ENCODE assay signal across 9 mouse cellular contexts in the genomic region with DNA sequence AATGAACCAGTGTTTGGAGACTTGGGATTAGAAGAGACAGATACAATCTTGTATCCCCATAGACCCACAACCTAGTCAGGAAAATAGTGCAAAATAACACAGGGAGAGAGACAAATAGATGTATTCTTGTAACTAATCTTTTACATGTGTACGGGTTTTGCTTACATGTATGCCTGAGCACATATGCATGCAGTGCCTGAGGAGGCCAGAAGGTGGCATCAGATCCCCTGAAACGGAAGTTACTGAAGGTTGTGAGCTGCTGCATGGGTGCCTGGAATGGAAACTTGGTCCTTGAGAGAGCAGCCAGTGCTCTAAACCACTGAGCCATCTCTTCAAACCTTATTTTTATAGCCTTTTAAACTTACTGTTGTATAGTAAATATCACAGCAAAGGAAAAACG. TPM values are rescaled to one million over a fixed set of nuclear protein-coding genes. Genes with fewer than 3 reads are reported as not detected.
DNase-seq lines count a peak whose midpoint lies in the region; ATAC-seq and TF ChIP-seq lines count a peak whose summit lies in the region.
"Had no signal": no experiment of that assay in that cellular context is flagged by ENCODE, and none has a peak within 500 bp of the region (broad histone marks: within the 10 kb centered on the region; RNA-seq: fewer than 3 reads in every experiment).

No protein-coding gene starts in this region.

- no peak for DNase-seq in heart, postnatal 0 days (ENCODE audit: low spot score)
- DNase-seq in heart, adult 8-10 months (ENCODE audit: low spot score), result no peak
- peak; percentile 27 for DNase-seq in right cerebral cortex, postnatal 4 days
- no peak for DNase-seq in right cerebral cortex, adult 18-20 months
- peak; percentile 52 for DNase-seq in thymus, postnatal 25 days
- DNase-seq in layer of hippocampus, adult 18-20 months (ENCODE audit: low spot score in 2 of 2), result no peak
- DNase-seq in right cerebral cortex, postnatal 14 days, result no peak

- H3K9me3 ChIP-seq in heart, postnatal 0 days (replicated peaks; ENCODE audit: control insufficient read depth, low read length), result no peaks in the 10 kb centered on the region
- H3K9me3 ChIP-seq: neural tube, embryonic 13.5 days had no signal

- H3K4me1 ChIP-seq in heart, postnatal 0 days (ENCODE audit: control insufficient read depth, insufficient read depth), result no peaks in the 10 kb centered on the region
- H3K4me1 ChIP-seq: neural tube, embryonic 13.5 days had no signal

- H3K36me3 ChIP-seq in heart, postnatal 0 days (replicated peaks; ENCODE audit: control insufficient read depth, insufficient read depth, low read length), result peaks cover 31% of the 10 kb centered on the region

- no peak overlapping the region for H3K27ac ChIP-seq in heart, postnatal 0 days (ENCODE audit: low read depth)
- H3K27ac ChIP-seq: neural tube, embryonic 13.5 days had no signal

- no peak for TF ChIP-seq EP300 in heart, postnatal 0 days (IDR thresholded peaks at IDR 0.05; ENCODE audit: low read depth)

- no peak overlapping the region for H3K4me3 ChIP-seq in heart, postnatal 0 days (ENCODE audit: low read depth, low read length)
- H3K4me3 ChIP-seq: neural tube, embryonic 13.5 days had no signal

- H3K27me3 ChIP-seq in heart, postnatal 0 days (ENCODE audit: control insufficient read depth, insufficient read depth, low read length), result no peaks in the 10 kb centered on the region
- H3K27me3 ChIP-seq: neural tube, embryonic 13.5 days had no signal

- peak; percentile 21 for TF ChIP-seq CTCF in heart, postnatal 0 days (IDR thresholded peaks at IDR 0.05; ENCODE audit: low read depth)

- H3K9ac ChIP-seq in heart, postnatal 0 days (replicated peaks; ENCODE audit: low read depth, low read length), result no peak overlapping the region
- H3K9ac ChIP-seq: neural tube, embryonic 13.5 days had no signal

- 82% methylated on average over 3 of the region's 3 CpGs for WGBS in heart, postnatal 0 days

- H3K4me2 ChIP-seq in heart, postnatal 0 days (ENCODE audit: low read depth, low read length), result no peak overlapping the region
- H3K4me2 ChIP-seq: neural tube, embryonic 13.5 days had no signal

- no peak for ATAC-seq in heart, postnatal 0 days (ENCODE audit: insufficient read depth, low read depth)
- ATAC-seq in erythroid progenitor cell, adult 5-6 weeks (replicated peaks; ENCODE audit: low FRiP score, poor library complexity, severe bottlenecking), result 0 out of 2 replicates have a peak, but pooled peaks have one; percentile 48

RNA-seq across cellular contexts. Expression of gene Ttl, which starts 12.6 kb away (rescaled TPM):
- 7.1 and 9.4 TPM in 2 replicates for total RNA-seq in heart, postnatal 0 days (2014; rRNA removed; ENCODE audit: low replicate concordance)
- 5.6 and 6.4 TPM in 2 replicates for polyA plus RNA-seq in heart, postnatal 0 days (2015; fragmentation: Nextera tagmentation; extraction: Ambion mirVana)
- total RNA-seq in heart, adult 8-10 months (2022), result 10 to 100 TPM; 17.9 to 22.8 (median 21.9) TPM
- total RNA-seq in erythroid progenitor cell, adult 5-6 weeks (2015; ENCODE audit: low replicate concordance), result not detected in 2 replicates
- 0.77 and 2.1 TPM in 2 replicates for total RNA-seq in erythroid progenitor cell, adult 5-6 weeks (2017; ENCODE audit: low replicate concordance)
- 10 to 100 TPM; 34.3 to 34.5 TPM for total RNA-seq in layer of hippocampus, adult 18-20 months (2021)

RNA-seq across cellular contexts. Expression of gene Polr1b, which starts 22.5 kb away (rescaled TPM):
- total RNA-seq in heart, postnatal 0 days (2014; rRNA removed; ENCODE audit: low replicate concordance), result 13.6 and 15.8 TPM in 2 replicates
- polyA plus RNA-seq in heart, postnatal 0 days (2015; fragmentation: Nextera tagmentation; extraction: Ambion mirVana), result 6.8 and 7.6 TPM in 2 replicates
- total RNA-seq in heart, adult 8-10 months (2022), result 10 to 100 TPM in 2 of 4 experiments, 1 to 10 TPM in 2; 9.6 to 11.5 (median 10.1) TPM
- total RNA-seq in erythroid progenitor cell, adult 5-6 weeks (2015; ENCODE audit: low replicate concordance), result 2.1 and 2.5 TPM in 2 replicates
- total RNA-seq in erythroid progenitor cell, adult 5-6 weeks (2017; ENCODE audit: low replicate concordance), result 2.8 and 5.7 TPM in 2 replicates
- 10 to 100 TPM; 15.0 to 19.5 TPM for total RNA-seq in layer of hippocampus, adult 18-20 months (2021)

RNA-seq across cellular contexts. Expression of gene Vinac1, which starts 30.3 kb away (rescaled TPM):
- total RNA-seq in heart, postnatal 0 days (2014; rRNA removed; ENCODE audit: low replicate concordance), result 0.54 TPM in 1 of 2 replicates, not detected in the other
- polyA plus RNA-seq in heart, postnatal 0 days (2015; fragmentation: Nextera tagmentation; extraction: Ambion mirVana), result 0.03 TPM in 1 of 2 replicates, not detected in the other
- total RNA-seq in heart, adult 8-10 months (2022), result under 1 TPM in 1 of 4 experiments, not detected in 3; 0.08 TPM
- not detected in 2 replicates for total RNA-seq in erythroid progenitor cell, adult 5-6 weeks (2015; ENCODE audit: low replicate concordance)
- total RNA-seq in erythroid progenitor cell, adult 5-6 weeks (2017; ENCODE audit: low replicate concordance), result not detected in 2 replicates
- under 1 TPM in 1 of 2 experiments, not detected in 1; 0.10 TPM for total RNA-seq in layer of hippocampus, adult 18-20 months (2021)

RNA-seq across cellular contexts. Expression of gene Chchd5, which starts 51.2 kb away (rescaled TPM):
- 9.9 and 19.4 TPM in 2 replicates for total RNA-seq in heart, postnatal 0 days (2014; rRNA removed; ENCODE audit: low replicate concordance)
- polyA plus RNA-seq in heart, postnatal 0 days (2015; fragmentation: Nextera tagmentation; extraction: Ambion mirVana), result 17.6 and 19.9 TPM in 2 replicates
- 10 to 100 TPM; 10.4 to 15.9 (median 11.9) TPM for total RNA-seq in heart, adult 8-10 months (2022)
- 11.3 and 15.9 TPM in 2 replicates for total RNA-seq in erythroid progenitor cell, adult 5-6 weeks (2015; ENCODE audit: low replicate concordance)
- total RNA-seq in erythroid progenitor cell, adult 5-6 weeks (2017; ENCODE audit: low replicate concordance), result 7.0 and 8.7 TPM in 2 replicates
- 10 to 100 TPM; 12.1 to 12.2 TPM for total RNA-seq in layer of hippocampus, adult 18-20 months (2021)

Comparison
In these comparisons a context has a peak if more than half of its experiments do, and no peak if none do; other contexts are left out.
1. DNase-seq: peak in right cerebral cortex, postnatal 4 days (single experiment) and thymus, postnatal 25 days (single experiment); none in heart, postnatal 0 days (single experiment), heart, adult 8-10 months (single experiment), right cerebral cortex, adult 18-20 months (single experiment), layer of hippocampus, adult 18-20 months (0 of 2) and right cerebral cortex, postnatal 14 days (single experiment).